Mouse (Mus musculus): ENCODE results near the gene Tysnd1. TPM values are rescaled to one million over a fixed set of nuclear protein-coding genes. Genes with fewer than 3 reads are reported as not detected.

The Tysnd1 gene
- total RNA-seq, 2 experiments from 2014 or later, result 23.3 TPM

DNA sequence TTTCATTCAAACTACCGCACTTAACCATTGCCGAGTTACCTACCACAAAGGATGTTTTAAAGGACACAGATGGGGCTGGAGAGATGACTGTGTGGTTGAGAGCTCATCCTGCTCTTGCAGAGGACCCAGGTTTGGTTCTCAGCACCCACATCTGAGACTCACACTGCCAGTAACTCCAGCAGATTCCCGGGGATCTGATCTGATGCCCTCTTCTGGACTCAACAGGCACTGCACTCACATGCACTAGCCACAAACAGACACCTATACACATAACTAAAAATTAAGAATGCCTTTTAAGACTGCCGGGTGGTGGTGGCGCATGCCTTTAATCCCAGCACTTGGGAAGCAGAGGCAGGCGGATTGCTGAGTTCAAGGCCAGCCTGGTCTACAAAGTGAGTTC, 34.9 kb downstream of the Tysnd1 start:
- intact Hi-C loops (cut with DNase I), result no loop called here
- DNase-seq, result no peak

DNA sequence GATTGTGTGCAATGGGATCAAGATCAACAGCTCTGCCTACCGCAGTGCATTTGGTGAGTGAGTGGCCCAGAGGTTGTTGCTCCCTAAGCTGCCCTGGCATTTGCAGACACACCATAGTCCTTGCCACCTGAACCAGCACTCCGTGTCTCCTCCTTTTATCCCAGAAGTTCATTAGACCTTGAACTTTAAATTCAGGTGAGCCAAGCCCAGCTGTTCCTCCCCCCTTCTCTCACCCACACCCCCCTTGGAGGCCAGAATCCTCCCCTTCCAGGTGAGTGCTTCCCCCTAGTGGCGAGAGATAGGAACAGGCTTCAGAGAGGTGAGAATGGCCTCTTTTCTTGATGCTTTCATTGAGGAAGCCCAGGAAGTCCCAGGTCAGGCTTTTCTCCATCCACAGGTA, 39.1 kb downstream of the Tysnd1 start:
- DNase-seq, result peak; percentile 19 to 47

GRCm38 (mm10) chr10:61736671-61737078, 41.4 kb downstream of the Tysnd1 start:
- intact Hi-C loops (cut with DNase I), result no loop called here
- no peak for DNase-seq

More for the DNA sequence above, 39.1 kb downstream of the Tysnd1 start:
- intact Hi-C loops (cut with DNase I), result no loop called here

DNA sequence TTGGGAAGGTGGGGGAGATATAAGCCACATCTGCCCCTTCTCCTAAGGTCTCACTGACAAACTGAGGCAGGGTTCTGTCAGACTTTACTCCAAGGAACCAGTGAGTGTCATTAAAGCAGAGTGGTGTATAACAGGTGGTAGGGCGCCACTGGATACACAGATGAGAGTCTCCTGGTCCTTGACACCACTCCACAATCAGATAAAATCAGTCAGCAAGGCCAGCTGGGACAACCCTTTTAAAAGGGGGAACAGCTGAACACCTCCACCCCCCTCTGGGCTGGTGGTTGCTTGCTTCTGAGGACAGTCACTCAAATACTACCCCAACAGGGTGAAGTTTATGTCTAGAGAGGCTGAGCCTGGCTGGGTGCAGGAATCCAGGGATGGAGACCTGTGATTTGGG, 42.2 kb downstream of the Tysnd1 start:
- intact Hi-C loops (cut with DNase I), result no loop called here
- DNase-seq, result no peak

DNA sequence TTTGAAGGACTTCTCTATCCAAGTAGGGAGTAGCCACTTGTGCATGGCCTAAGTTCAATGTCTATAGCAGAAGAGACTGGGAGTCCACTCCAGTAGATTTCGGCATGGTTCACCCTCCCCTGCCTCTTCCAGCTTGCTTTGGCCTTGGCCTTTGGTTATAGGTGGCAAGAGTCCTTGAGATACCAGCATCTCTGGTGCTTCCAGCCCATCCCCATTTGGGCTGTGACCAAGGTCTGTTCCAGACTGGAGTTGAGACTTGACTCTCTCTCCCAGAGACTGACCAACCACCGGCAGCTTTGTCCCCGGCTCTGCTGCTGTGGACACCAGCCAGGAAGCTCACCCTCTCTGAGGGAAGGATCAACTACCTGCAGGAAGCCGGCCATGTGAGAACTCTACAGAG, 42.8 kb downstream of the Tysnd1 start:
- intact Hi-C loops (cut with DNase I), result no loop called here
- no peak for DNase-seq

DNA sequence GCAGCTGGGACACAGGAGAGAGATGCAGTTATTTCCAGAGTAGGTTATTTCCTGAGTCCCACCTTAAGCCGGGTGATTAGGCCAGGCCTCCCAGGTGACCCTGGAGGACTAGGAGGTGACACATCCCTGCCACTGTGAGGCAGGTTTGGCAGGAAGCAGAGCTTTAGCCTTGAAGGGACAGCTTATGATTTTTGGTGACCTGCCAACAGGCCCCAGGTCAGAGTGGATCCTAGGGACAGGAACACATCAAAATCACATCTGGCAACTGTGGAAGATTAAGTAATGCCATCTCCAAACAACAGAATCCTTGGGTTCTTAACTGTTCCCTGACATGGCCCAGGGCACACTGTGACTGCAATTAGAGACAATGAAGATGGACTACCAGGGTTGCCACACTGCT, 46.0 kb downstream of the Tysnd1 start:
- no peak for DNase-seq
- intact Hi-C loops (cut with DNase I), result no loop called here

DNA sequence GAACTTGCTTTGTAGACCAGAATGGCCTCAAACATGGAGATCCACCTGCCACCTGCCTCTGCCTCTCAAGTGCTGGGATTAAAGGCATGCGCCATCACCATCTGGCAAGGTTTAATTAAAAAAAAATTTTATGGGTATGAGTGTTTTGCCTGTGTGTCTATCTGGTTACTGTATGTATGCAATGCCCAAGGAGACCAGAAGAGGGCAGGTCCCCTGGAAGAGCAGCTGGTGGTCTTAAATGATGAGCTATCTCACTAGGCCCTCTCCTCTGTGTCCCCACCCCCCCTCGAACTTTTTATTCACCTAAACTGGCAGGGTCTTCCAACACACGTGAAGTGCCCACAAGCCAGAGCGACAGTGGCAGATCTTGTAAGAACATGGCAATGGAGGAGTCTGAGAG, 46.6 kb downstream of the Tysnd1 start:
- intact Hi-C loops (cut with DNase I), result no loop called here
- DNase-seq, result no peak

GRCm38 (mm10) chr10:61742336-61742735, 47.0 kb downstream of the Tysnd1 start:
- no peak for DNase-seq
- intact Hi-C loops (cut with DNase I), result no loop called here

GRCm38 (mm10) chr10:61745133-61745532, 49.8 kb downstream of the Tysnd1 start:
- intact Hi-C loops (cut with DNase I), result no loop called here
- peak in 1 of 2 experiments; percentile 44 for DNase-seq

- no peak for DNase-seq
These were observed 52.0 kb downstream of the Tysnd1 start for GRCm38 (mm10) chr10:61747302-61747701.

GRCm38 (mm10) chr10:61750014-61750413, 54.7 kb downstream of the Tysnd1 start:
- intact Hi-C loops (cut with DNase I), result no loop called here
- no peak for DNase-seq

More at GRCm38 (mm10) chr10:61747302-61747701, 52.0 kb downstream of the Tysnd1 start:
- intact Hi-C loops (cut with DNase I), result no loop called here

- intact Hi-C loops (cut with DNase I), result no loop called here
- peak; percentile 39 to 40 for DNase-seq
These were observed 56.4 kb downstream of the Tysnd1 start for GRCm38 (mm10) chr10:61751534-61752219.

Other genes with a start within 250 kb of the Tysnd1 start
- 10 to 100 TPM; 75.1 to 75.5 TPM for gene Eif4ebp2, start 242.9 kb upstream of the Tysnd1 start, total RNA-seq (2021)
- gene Lrrc20, start 219.7 kb upstream of the Tysnd1 start, total RNA-seq (2021), result 10 to 100 TPM; 24.5 to 25.8 TPM
- not detected for gene Npffr1, start 100.0 kb upstream of the Tysnd1 start, total RNA-seq (2021)
- gene Ppa1, start 47.0 kb upstream of the Tysnd1 start, total RNA-seq (2021), result 10 to 100 TPM; 47.1 to 47.4 TPM
- 100 to 1,000 TPM; 140 to 141 TPM for gene Sar1a, start 15.2 kb upstream of the Tysnd1 start, total RNA-seq (2021)
- gene Aifm2, start 19.7 kb downstream of the Tysnd1 start, total RNA-seq (2021), result 10 to 100 TPM; 31.3 to 34.6 TPM
- gene H2afy2, start 88.6 kb downstream of the Tysnd1 start, total RNA-seq (2021), result 1 to 10 TPM; 5.4 to 5.6 TPM